13 mouse cellular contexts compared by ENCODE assay signal in the genomic region with DNA sequence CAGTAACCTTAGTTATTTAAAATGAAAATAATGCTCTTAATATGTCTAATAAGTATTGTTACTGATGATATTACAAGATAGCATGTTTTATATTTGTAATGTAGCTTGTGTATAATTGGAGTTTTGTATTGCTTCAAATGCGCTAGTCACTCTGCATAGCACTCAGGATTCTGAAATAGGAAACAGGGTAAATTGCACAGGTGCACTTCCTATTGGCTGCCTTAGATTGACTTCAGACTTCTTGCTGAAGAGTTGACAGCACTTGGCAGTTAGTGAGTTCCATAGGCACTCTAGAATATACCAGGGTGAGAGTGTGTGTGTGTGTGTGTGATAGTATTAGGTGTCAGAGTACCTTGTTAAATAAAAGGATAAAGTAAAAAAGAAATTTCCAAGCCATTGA. TPM values are rescaled to one million over a fixed set of nuclear protein-coding genes. Genes with fewer than 3 reads are reported as not detected.
A peak's percentile ranks its signal among the peaks of the same experiment; 100 is the strongest.
DNase-seq lines count a peak whose midpoint lies in the region; ATAC-seq and TF ChIP-seq lines count a peak whose summit lies in the region.
"Had no signal": no experiment of that assay in that cellular context is flagged by ENCODE, and none has a peak within 500 bp of the region (broad histone marks: within the 10 kb centered on the region; RNA-seq: fewer than 3 reads in every experiment).

No protein-coding gene starts in this region.

- intact Hi-C loops in heart, adult 2 months (cut with DNase I): no loop called here
- intact Hi-C loops in heart, postnatal 25 days (cut with DNase I): no loop called here

- peak overlapping the region; percentile 49 for H3K4me2 ChIP-seq in liver, embryonic 14.5 days (ENCODE audit: low read depth)

- no peak for TF ChIP-seq CTCF in heart, adult 2 months (IDR thresholded peaks at IDR 0.05)
- no peak for TF ChIP-seq CTCF in liver, embryonic 14.5 days (IDR thresholded peaks at IDR 0.05; ENCODE audit: low read depth)

- peaks cover 26% of the 10 kb centered on the region for H3K36me3 ChIP-seq in heart, adult 2 months (ENCODE audit: control insufficient read depth, insufficient read depth, low read length)
- peaks cover 13% of the 10 kb centered on the region for H3K36me3 ChIP-seq in liver, embryonic 14.5 days (replicated peaks; ENCODE audit: control insufficient read depth, insufficient read depth, low read depth)

- no peak for TF ChIP-seq EP300 in heart, adult 2 months (IDR thresholded peaks at IDR 0.05; ENCODE audit: insufficient read depth, low read depth, low read length)
- TF ChIP-seq EP300 in liver, embryonic 14.5 days (IDR thresholded peaks at IDR 0.05; ENCODE audit: low read depth): no peak

- TF ChIP-seq POLR2A in heart, adult 2 months (IDR thresholded peaks at IDR 0.05; ENCODE audit: insufficient read depth, low read depth, low read length): no peak

- DNase-seq in heart, adult 2 months: no peak
- DNase-seq in heart, postnatal 25 days (ENCODE audit: low spot score): no peak
- peak; percentile 31 for DNase-seq in thymus, postnatal 14 days
- no peak for DNase-seq in thymus, postnatal 25 days
- peak in 1 of 3 experiments; percentile 12 for DNase-seq in liver, embryonic 14.5 days (ENCODE audit: low read depth in 3 of 3, low spot score in 3 of 3)
- no peak for DNase-seq in gastrocnemius, postnatal 4 days (ENCODE audit: low spot score in 2 of 2)
- DNase-seq in right cerebral cortex, adult 18-20 months: no peak
- DNase-seq: B cell, adult 2 months; cerebellum, postnatal 14 days; gastrocnemius, postnatal 25 days; thymus, postnatal 36 days had no signal

- no peaks in the 10 kb centered on the region for H3K9me3 ChIP-seq in liver, embryonic 14.5 days (ENCODE audit: control insufficient read depth, low read length)
- H3K9me3 ChIP-seq: limb, embryonic 15.5 days had no signal

- no peaks in the 10 kb centered on the region for H3K27me3 ChIP-seq in heart, adult 2 months (ENCODE audit: control insufficient read depth, insufficient read depth, low read length)
- H3K27me3 ChIP-seq in liver, embryonic 14.5 days (ENCODE audit: control insufficient read depth, insufficient read depth, low read length): no peaks in the 10 kb centered on the region
- H3K27me3 ChIP-seq: limb, embryonic 15.5 days had no signal

- peaks cover under 1% of the 10 kb centered on the region; the same call in 1 of the 2 replicates for H3K79me2 ChIP-seq in heart, adult 2 months (replicated peaks; ENCODE audit: control insufficient read depth, insufficient read depth, low read length)

- H3K27ac ChIP-seq in heart, adult 2 months: peak overlapping the region; percentile 93; the same call in 1 of the 2 replicates
- H3K27ac ChIP-seq in liver, embryonic 14.5 days: no peak overlapping the region

- 55% methylated on average over 1 of the region's 1 CpGs for WGBS in heart, adult 2 months
- 69% methylated on average over 1 of the region's 1 CpGs for WGBS in liver, embryonic 14.5 days (ENCODE audit: insufficient replicate concordance)

- no peak overlapping the region for H3K9ac ChIP-seq in heart, adult 2 months (ENCODE audit: low read depth, low read length)
- H3K9ac ChIP-seq in liver, embryonic 14.5 days (replicated peaks): no peak overlapping the region

- H3K4me3 ChIP-seq in heart, adult 2 months: no peak overlapping the region
- H3K4me3 ChIP-seq in liver, embryonic 14.5 days (ENCODE audit: insufficient read depth in 1 of 2, low read depth in 2 of 2, low read length in 2 of 2): peak overlapping the region in 1 of 2 experiments; percentile 22

- H3K4me1 ChIP-seq in heart, adult 2 months (ENCODE audit: control insufficient read depth, insufficient read depth, low read length): peaks cover 4% of the 10 kb centered on the region
- peaks cover 14 to 15% of the 10 kb centered on the region in 2 experiments for H3K4me1 ChIP-seq in liver, embryonic 14.5 days (replicated peaks; ENCODE audit: control insufficient read depth in 2 of 2, insufficient read depth in 2 of 2, low read length in 1 of 2)

- no peak for ATAC-seq in liver, embryonic 14.5 days (ENCODE audit: insufficient read depth)
- ATAC-seq in monocyte, adult 5-6 weeks (replicated peaks; ENCODE audit: insufficient number of reproducible peaks, low FRiP score, low TSS enrichment, poor library complexity, severe bottlenecking): no peak

RNA-seq across cellular contexts. Expression of gene Arid2, which starts 2.7 kb away (rescaled TPM):
- total RNA-seq in heart, adult 2 months (2021): 10 to 100 TPM; 20.1 to 21.1 TPM
- 8.0 and 13.7 TPM in 2 replicates for polyA plus RNA-seq in heart, adult 2 months (2012; rRNA removed)
- 10 to 100 TPM; 21.0 to 26.9 TPM for total RNA-seq in heart, postnatal 25 days (2021)
- polyA plus RNA-seq in liver, embryonic 14.5 days (2012; rRNA removed): 7.9 and 8.5 TPM in 2 replicates
- 8.1 and 10.2 TPM in 2 replicates for polyA plus RNA-seq in liver, embryonic 14.5 days (2014; fragmentation: Nextera tagmentation; extraction: Ambion mirVana)
- total RNA-seq in monocyte, adult 5-6 weeks (2017): 19.6 to 44.6 TPM (median 31.3 TPM) in 3 replicates
- 10 to 100 TPM; 46.0 to 50.8 TPM for total RNA-seq in gastrocnemius, postnatal 4 days (2021)
